Mouse (Mus musculus): ENCODE data around the gene Eif4enif1. TPM values are rescaled to one million over a fixed set of nuclear protein-coding genes. Genes with fewer than 3 reads are reported as not detected.
A peak's percentile ranks its signal among the peaks of the same experiment; 100 is the strongest.
"Not testable (repeated sequence)": the region's sequence is repeated elsewhere in the genome, so short reads cannot be mapped to it uniquely, and the experiment has no call there.

Gene Eif4enif1
- total RNA-seq (2021) = 10 to 100 TPM; 57.4 to 72.3 TPM

GRCm38 (mm10) chr11:3202231-3202701, at the start of gene Eif4enif1:
Gene Eif4enif1, plus strand, starts transcription at chr11:3202392.
- peak; percentile 93 to 95 for DNase-seq (ENCODE audit: low spot score in 2 of 2)
- intact Hi-C loops (cut with DNase I) = no loop called here

- intact Hi-C loops (cut with DNase I) = not testable (repeated sequence)
- peak; percentile 48 to 71 for DNase-seq (ENCODE audit: low spot score in 2 of 2)
Measured at GRCm38 (mm10) chr11:3153666-3154397, 48.4 kb upstream of the Eif4enif1 start.

- DNase-seq (ENCODE audit: low spot score in 2 of 2); intact Hi-C loops (cut with DNase I): not testable (repeated sequence)
Measured at GRCm38 (mm10) chr11:3156991-3157390, 45.2 kb upstream of the Eif4enif1 start.

GRCm38 (mm10) chr11:3157996-3158395, 44.2 kb upstream of the Eif4enif1 start:
- intact Hi-C loops (cut with DNase I) = not testable (repeated sequence)
- DNase-seq (ENCODE audit: low spot score in 2 of 2) = peak in 1 of 2 experiments; percentile 47

DNA sequence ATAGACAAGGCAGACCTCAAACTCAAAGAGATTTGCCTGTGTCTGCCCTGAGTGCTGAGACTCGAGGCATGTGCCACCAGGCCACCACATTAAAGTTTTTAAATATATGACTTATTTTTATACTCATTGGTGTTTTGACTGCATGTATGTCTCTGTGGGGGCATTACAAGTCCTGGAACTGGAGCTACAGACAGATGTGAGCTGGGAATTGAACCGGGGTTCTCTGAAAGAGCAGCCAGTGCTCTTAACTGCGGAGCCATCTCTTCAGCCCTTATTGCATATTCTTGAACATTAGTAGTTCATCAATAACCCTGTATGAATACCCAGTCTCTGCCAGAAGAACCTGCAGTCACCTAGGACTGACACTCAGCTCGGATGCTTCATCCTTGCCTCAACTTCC, 43.4 kb upstream of the Eif4enif1 start:
- DNase-seq (ENCODE audit: low spot score in 2 of 2); intact Hi-C loops (cut with DNase I): not testable (repeated sequence)

GRCm38 (mm10) chr11:3161370-3161769, 40.8 kb upstream of the Eif4enif1 start:
- intact Hi-C loops (cut with DNase I) = not testable (repeated sequence)

DNA sequence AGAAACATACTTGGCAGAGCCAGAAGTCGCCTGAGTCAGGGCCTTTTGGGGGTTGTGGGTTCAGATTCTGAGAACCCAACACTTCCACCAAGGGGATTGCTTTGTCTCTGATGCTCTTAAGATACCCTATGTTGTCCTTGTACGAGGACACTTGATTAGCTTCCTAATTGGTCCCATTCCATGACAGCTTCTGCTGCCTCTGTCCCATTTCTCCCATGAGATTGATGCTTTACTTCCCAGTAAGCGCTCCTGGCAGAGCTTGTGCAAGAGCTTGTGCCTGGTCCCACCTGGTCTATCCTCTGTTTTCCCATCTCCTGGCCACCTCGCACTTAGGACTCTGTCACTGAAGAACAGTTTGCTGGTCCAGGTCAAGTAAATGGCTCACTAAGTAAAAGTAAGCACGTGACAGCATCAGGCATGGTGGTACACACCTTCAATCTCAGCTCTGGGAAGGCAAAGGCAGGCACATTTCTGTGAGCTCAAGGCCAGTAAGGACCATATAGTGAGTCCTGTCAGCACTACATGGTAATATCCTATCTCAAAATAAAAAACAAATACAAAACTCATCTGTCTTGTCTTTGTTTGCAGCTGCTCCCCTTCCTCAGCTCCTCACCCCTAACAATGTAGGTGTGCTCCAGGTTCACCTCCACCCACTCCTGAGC, 39.8 kb upstream of the Eif4enif1 start:
- intact Hi-C loops (cut with DNase I) = not testable (repeated sequence)
- peak; percentile 59 to 71 for DNase-seq (ENCODE audit: low spot score in 2 of 2)

More at GRCm38 (mm10) chr11:3161370-3161769, 40.8 kb upstream of the Eif4enif1 start:
- DNase-seq (ENCODE audit: low spot score in 2 of 2) = peak in 1 of 2 experiments; percentile 64

GRCm38 (mm10) chr11:3163122-3163521, 39.1 kb upstream of the Eif4enif1 start:
- DNase-seq (ENCODE audit: low spot score in 2 of 2); intact Hi-C loops (cut with DNase I): not testable (repeated sequence)

- intact Hi-C loops (cut with DNase I); DNase-seq (ENCODE audit: low spot score in 2 of 2): not testable (repeated sequence)
Measured at GRCm38 (mm10) chr11:3163661-3164060, 38.5 kb upstream of the Eif4enif1 start.

DNA sequence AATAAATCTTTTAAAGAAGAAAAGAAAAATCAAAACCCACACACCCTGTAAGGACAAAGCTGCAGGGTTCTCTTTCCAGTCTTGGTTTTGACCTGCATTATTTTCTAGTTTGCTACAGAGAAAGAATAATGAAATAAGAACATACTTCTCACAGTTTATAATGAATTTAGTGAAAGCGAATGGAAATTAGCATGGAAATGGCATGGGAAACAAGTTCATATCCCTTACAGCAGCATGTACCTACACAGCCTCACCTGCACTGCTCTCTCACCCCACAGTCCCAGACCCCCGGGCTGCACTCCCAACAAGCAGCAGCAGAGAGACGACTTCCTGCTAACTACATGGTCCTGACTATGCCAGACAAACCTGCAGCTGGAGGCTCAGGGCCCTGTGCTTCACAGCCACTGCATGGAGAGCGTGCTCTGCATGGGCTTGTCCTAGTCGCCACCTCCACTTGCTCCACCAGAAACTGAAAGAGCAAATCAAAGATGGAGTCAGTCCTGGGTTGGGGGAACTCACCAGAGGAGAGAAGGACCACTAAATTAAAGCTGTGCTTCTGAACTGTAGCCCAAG, 36.9 kb upstream of the Eif4enif1 start:
- DNase-seq (ENCODE audit: low spot score in 2 of 2); intact Hi-C loops (cut with DNase I): not testable (repeated sequence)

GRCm38 (mm10) chr11:3166321-3166720, 35.9 kb upstream of the Eif4enif1 start:
- DNase-seq (ENCODE audit: low spot score in 2 of 2); intact Hi-C loops (cut with DNase I): not testable (repeated sequence)

- DNase-seq (ENCODE audit: low spot score in 2 of 2); intact Hi-C loops (cut with DNase I): not testable (repeated sequence)
Measured at GRCm38 (mm10) chr11:3167129-3167528, 35.1 kb upstream of the Eif4enif1 start.

DNA sequence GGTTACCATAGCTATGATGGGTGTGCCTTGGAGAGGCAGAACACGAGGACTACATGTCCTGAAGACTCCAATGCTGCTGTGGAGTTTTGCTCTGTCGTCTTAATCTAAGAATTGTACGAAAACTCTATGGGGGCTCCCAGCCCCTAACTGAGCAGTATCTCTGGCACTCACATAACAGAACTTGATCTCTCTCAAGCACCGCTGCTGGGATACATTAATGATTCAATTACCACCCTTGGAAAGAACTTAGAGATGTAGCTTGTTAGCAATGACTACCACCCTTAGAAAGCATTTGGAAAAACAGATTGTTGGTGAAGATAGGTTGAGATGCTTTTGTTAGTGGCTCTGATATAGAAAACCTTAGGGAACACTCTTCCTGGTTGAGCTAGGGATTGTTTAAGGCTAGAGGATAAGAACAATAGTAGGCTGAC, 34.6 kb upstream of the Eif4enif1 start:
- intact Hi-C loops (cut with DNase I) = not testable (repeated sequence)

DNA sequence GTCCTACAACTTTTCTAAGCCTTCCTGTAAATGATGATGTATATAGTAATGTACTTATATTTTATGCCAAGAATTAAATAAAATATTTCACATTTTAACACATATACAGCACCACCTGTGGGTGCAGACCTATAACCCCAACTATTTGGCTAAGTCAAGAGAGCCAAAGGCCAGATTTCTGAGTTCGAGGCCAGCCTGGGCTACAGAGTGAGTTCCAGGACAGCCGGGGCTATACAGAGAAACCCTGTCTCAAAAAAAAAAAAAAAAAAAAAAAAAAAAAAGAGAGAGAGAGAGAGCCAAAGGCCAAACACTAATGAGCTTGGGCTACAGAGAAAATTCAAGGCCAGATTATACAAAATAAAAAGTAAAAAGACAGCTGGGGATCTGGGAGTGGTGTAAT, 33.1 kb upstream of the Eif4enif1 start:
- intact Hi-C loops (cut with DNase I); DNase-seq (ENCODE audit: low spot score in 2 of 2): not testable (repeated sequence)

More for the DNA sequence above, 34.6 kb upstream of the Eif4enif1 start:
- DNase-seq (ENCODE audit: low spot score in 2 of 2) = peak in 1 of 2 experiments; percentile 52

DNA sequence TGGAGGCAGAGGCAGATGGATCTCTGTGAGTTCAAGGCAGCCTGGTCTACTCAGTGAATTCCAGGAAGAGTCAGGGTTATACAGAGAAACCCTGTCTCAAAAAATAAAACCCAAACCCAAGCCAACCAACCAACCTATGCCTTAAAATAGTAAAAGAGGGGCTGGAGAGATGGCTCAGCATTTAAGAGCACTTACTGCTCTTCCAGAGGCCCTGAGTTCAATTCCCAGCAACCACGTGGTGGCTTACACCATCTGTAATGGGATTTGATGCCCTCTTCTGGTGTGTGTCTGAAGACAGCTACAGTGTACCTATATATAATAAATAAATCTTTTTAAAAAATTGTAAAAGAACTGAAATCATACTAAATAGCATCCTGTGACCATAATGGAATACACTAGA, 30.3 kb upstream of the Eif4enif1 start:
- intact Hi-C loops (cut with DNase I) = not testable (repeated sequence)
- peak in 1 of 2 experiments; percentile 53 for DNase-seq (ENCODE audit: low spot score in 2 of 2)

GRCm38 (mm10) chr11:3172526-3172925, 29.7 kb upstream of the Eif4enif1 start:
- DNase-seq (ENCODE audit: low spot score in 2 of 2); intact Hi-C loops (cut with DNase I): not testable (repeated sequence)

- peak; percentile 68 to 69 for DNase-seq (ENCODE audit: low spot score in 2 of 2)
- intact Hi-C loops (cut with DNase I) = not testable (repeated sequence)
Measured at GRCm38 (mm10) chr11:3173425-3174318, 28.5 kb upstream of the Eif4enif1 start.

DNA sequence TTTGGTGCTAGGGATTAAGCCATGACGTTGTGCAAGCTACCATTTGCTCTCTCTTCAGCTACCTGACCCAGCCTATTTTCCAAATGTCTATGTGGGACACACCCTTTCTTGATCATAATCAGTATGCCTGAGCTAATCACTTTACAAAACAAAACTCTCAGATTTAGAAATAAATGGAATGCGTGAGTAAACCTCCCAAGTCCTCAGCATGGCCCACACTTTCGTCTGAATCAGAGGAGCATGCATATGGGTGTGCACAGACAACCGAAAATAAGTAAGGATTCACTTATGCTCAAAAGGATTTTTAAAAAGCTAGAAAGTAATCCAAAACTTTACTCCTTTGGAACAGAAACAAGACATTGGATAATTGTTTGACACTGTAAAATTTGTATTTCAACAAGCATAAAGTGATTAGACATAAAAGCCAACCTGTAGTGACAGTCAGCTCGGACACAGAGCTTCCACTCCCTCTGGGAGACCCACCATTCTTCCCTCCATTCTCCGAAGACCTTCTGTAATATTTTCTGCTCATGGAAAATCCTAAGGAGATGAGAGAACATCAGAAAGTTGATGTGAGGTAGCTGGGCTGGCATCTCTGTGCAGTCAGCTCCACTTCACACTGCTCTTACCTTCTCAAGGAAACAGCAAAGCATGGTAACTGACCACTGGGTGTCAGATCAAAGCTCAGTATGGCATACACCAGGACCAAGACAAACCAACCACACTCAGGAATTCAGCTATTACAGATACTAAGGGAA, 23.0 kb upstream of the Eif4enif1 start:
- DNase-seq (ENCODE audit: low spot score in 2 of 2); intact Hi-C loops (cut with DNase I): not testable (repeated sequence)
